Mouse (Mus musculus) liver, postnatal 0 days (tissue): Measurements from ENCODE around the gene Ptpn6.

Experiments used
- CTCF ChIP-seq: sonication (generic); IDR thresholded peaks from 2 replicates; pipeline ENCODE4 v1.5.1; 2016; ENCODE audit warnings: antibody characterized with exemption, low read depth
- EP300 ChIP-seq: IDR thresholded peaks from 2 replicates; pipeline ENCODE4 v1.6.1; 2016; ENCODE audit warnings: antibody characterized with exemption, low read depth, mild to moderate bottlenecking

- TF ChIP-seq CTCF (no peak), EP300 (no peak)
These were observed 41.9 kb downstream of the Ptpn6 start for GRCm38 (mm10) chr6:124696441-124697150.
